Comparison of ENCODE assay signal across 29 mouse cellular contexts in the genomic region with DNA sequence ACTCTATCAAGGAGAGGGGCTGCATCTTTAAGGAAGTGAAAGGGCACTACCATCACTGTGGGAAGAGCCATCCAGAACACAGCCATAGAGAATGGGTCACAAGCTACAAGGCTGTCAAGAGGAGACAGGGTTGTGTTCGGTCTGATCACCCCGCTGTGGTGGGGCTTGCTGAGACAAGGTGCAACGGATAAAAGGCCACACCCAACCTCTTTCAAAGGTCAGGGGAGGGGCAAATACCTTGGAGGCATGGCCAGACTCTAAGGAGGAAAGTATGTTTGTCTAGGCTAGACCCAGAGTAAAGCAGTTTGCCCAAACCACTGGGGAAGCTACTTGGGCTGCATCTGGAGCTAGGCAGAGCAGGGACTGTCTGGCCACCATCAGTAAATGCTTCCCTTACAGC.
"Had no signal": no experiment of that assay in that cellular context is flagged by ENCODE, and none has a peak within 500 bp of the region (broad histone marks: within the 10 kb centered on the region; RNA-seq: fewer than 3 reads in every experiment).

No protein-coding gene starts in this region.

- H3K4me1 ChIP-seq: heart, embryonic 13.5 days; heart, embryonic 15.5 days; intestine, embryonic 15.5 days; limb, embryonic 12.5 days; liver, embryonic 13.5 days; liver, embryonic 15.5 days had no signal

- H3K36me3 ChIP-seq: heart, embryonic 13.5 days; heart, embryonic 15.5 days; hindbrain, embryonic 10.5 days; hindbrain, embryonic 12.5 days; intestine, embryonic 15.5 days; limb, embryonic 10.5 days; limb, embryonic 12.5 days; liver, embryonic 13.5 days; liver, embryonic 15.5 days had no signal

- H3K4me3 ChIP-seq: gastrocnemius, adult 2 months; heart, adult 2 months; heart, embryonic 13.5 days; heart, embryonic 15.5 days; hindbrain, embryonic 10.5 days; hindbrain, embryonic 12.5 days; intestine, embryonic 15.5 days; layer of hippocampus, adult 2 months; left cerebral cortex, adult 2 months; limb, embryonic 10.5 days; limb, embryonic 12.5 days; liver, embryonic 13.5 days; liver, embryonic 15.5 days had no signal

- H3K27ac ChIP-seq: gastrocnemius, adult 2 months; heart, adult 2 months; heart, embryonic 13.5 days; heart, embryonic 15.5 days; hindbrain, embryonic 10.5 days; hindbrain, embryonic 12.5 days; hindbrain, embryonic 14.5 days; intestine, embryonic 15.5 days; layer of hippocampus, adult 2 months; left cerebral cortex, adult 2 months; limb, embryonic 10.5 days; limb, embryonic 12.5 days; liver, embryonic 13.5 days; liver, embryonic 15.5 days had no signal

- ATAC-seq: hindbrain, embryonic 16.5 days; inflammation-experienced regulatory T-cells, adult 6 months; intestine, embryonic 15.5 days; intestine, postnatal 0 days had no signal

- H3K9me3 ChIP-seq: heart, embryonic 13.5 days; heart, embryonic 15.5 days; hindbrain, embryonic 10.5 days; hindbrain, embryonic 12.5 days; intestine, embryonic 15.5 days; limb, embryonic 10.5 days; limb, embryonic 12.5 days; liver, embryonic 13.5 days; liver, embryonic 15.5 days had no signal

- DNase-seq: gastrocnemius, adult 2 months; gastrocnemius, postnatal 10 days; gastrocnemius, postnatal 25 days; heart, adult 11 months; heart, adult 2 months; heart, postnatal 14 days; heart, postnatal 36 days; kidney, adult 18-20 months; kidney, adult 8-10 months; kidney, postnatal 10 days; kidney, postnatal 4 days; liver; liver, embryonic 13.5 days had no signal

- H3K9ac ChIP-seq: heart, embryonic 13.5 days; heart, embryonic 15.5 days; hindbrain, embryonic 12.5 days; hindbrain, embryonic 14.5 days; intestine, embryonic 15.5 days; limb, embryonic 12.5 days; liver, embryonic 13.5 days; liver, embryonic 15.5 days had no signal

- H3K4me2 ChIP-seq: heart, embryonic 11.5 days; heart, embryonic 13.5 days; heart, embryonic 15.5 days; hindbrain, embryonic 12.5 days; hindbrain, embryonic 14.5 days; intestine, embryonic 15.5 days; limb, embryonic 12.5 days; liver, embryonic 11.5 days; liver, embryonic 13.5 days; liver, embryonic 15.5 days had no signal
